ENCODE assay signal across 8 mouse cellular contexts in the genomic region with DNA sequence AAGGTAGTCTGAATTCAATTTTAAA. TPM values are rescaled to one million over a fixed set of nuclear protein-coding genes. Genes with fewer than 3 reads are reported as not detected.
A peak's percentile ranks its signal among the peaks of the same experiment; 100 is the strongest.
DNase-seq lines count a peak whose midpoint lies in the region; ATAC-seq and TF ChIP-seq lines count a peak whose summit lies in the region.

A gene (plus strand): TSS at position 11 of the 25 bp plus-strand sequence.

- 0 out of 2 replicates have a peak, but pooled peaks cover 2% of the 10 kb centered on the region for H3K27me3 ChIP-seq in embryonic facial prominence, embryonic 11.5 days (ENCODE audit: control insufficient read depth, insufficient read depth, low read length)
- H3K27me3 ChIP-seq in midbrain, embryonic 11.5 days (ENCODE audit: control insufficient read depth, insufficient read depth, low read length) = peaks cover 5% of the 10 kb centered on the region

- peak within 1 kb of the TSS; percentile 79 for H3K4me2 ChIP-seq in embryonic facial prominence, embryonic 11.5 days (ENCODE audit: low read depth, low read length)
- H3K4me2 ChIP-seq in midbrain, embryonic 11.5 days = peak within 1 kb of the TSS; percentile 88

- no peaks in the 10 kb centered on the region for H3K36me3 ChIP-seq in embryonic facial prominence, embryonic 11.5 days (replicated peaks; ENCODE audit: control insufficient read depth, insufficient read depth, low read depth, low read length)
- H3K36me3 ChIP-seq in midbrain, embryonic 11.5 days (ENCODE audit: control insufficient read depth, insufficient read depth, low read length) = 0 out of 2 replicates have a peak, but pooled peaks cover 3% of the 10 kb centered on the region

- ATAC-seq in embryonic facial prominence, embryonic 11.5 days (replicated peaks; ENCODE audit: insufficient number of reproducible peaks, low FRiP score, low TSS enrichment, low read depth) = no peak
- ATAC-seq in midbrain, embryonic 11.5 days (ENCODE audit: low FRiP score) = no peak
- ATAC-seq in granulocyte monocyte progenitor cell, adult 5-6 weeks (replicated peaks; ENCODE audit: poor library complexity, severe bottlenecking) = no peak

- no peak within 1 kb of the TSS for H3K27ac ChIP-seq in embryonic facial prominence, embryonic 11.5 days (replicated peaks; ENCODE audit: low read depth, low read length)
- 0 out of 2 replicates have a peak within 1 kb of the TSS, but pooled peaks have one; percentile 17 for H3K27ac ChIP-seq in midbrain, embryonic 11.5 days (ENCODE audit: low read depth, low read length)

- peak within 1 kb of the TSS; percentile 54 for H3K9ac ChIP-seq in embryonic facial prominence, embryonic 11.5 days (replicated peaks; ENCODE audit: low read length)
- peak within 1 kb of the TSS; percentile 74 for H3K9ac ChIP-seq in midbrain, embryonic 11.5 days (ENCODE audit: low read length)

- H3K9me3 ChIP-seq in embryonic facial prominence, embryonic 11.5 days (replicated peaks; ENCODE audit: control insufficient read depth, low read length) = no peaks in the 10 kb centered on the region
- no peaks in the 10 kb centered on the region for H3K9me3 ChIP-seq in midbrain, embryonic 11.5 days (ENCODE audit: control insufficient read depth, low read length)

- peak within 1 kb of the TSS; percentile 86 for H3K4me3 ChIP-seq in lung, adult 2 months (replicated peaks; ENCODE audit: extremely low read depth, low read depth, low read length)
- peak within 1 kb of the TSS; percentile 53 for H3K4me3 ChIP-seq in embryonic facial prominence, embryonic 11.5 days (ENCODE audit: low read depth, low read length)
- peak within 1 kb of the TSS; percentile 55 for H3K4me3 ChIP-seq in midbrain, embryonic 11.5 days (ENCODE audit: low read depth, low read length)

- peaks cover 13% of the 10 kb centered on the region for H3K4me1 ChIP-seq in lung, adult 2 months (ENCODE audit: control insufficient read depth, insufficient read depth, low read length)
- no peaks in the 10 kb centered on the region for H3K4me1 ChIP-seq in embryonic facial prominence, embryonic 11.5 days (ENCODE audit: control insufficient read depth, insufficient read depth, low read length)
- H3K4me1 ChIP-seq in midbrain, embryonic 11.5 days (ENCODE audit: control insufficient read depth, insufficient read depth, low read length) = peaks cover 6% of the 10 kb centered on the region; the same call in 1 of the 2 replicates

- DNase-seq in lung, adult 2 months = no peak
- DNase-seq in lung, postnatal 36 days = no peak
- DNase-seq in embryonic facial prominence, embryonic 11.5 days (ENCODE audit: low spot score) = no peak
- no peak for DNase-seq in heart, postnatal 4 days
- no peak for DNase-seq in midbrain, embryonic 11.5 days (ENCODE audit: low spot score, missing footprints)
- no peak for DNase-seq in spleen, postnatal 4 days (ENCODE audit: low spot score in 2 of 2)
- no peak for DNase-seq in spleen, postnatal 10 days (ENCODE audit: low spot score in 2 of 2)

- no peak for TF ChIP-seq POLR2A in lung, adult 2 months (IDR thresholded peaks at IDR 0.05; ENCODE audit: borderline replicate concordance, extremely low read depth, low read depth, low read length)

- no peak for TF ChIP-seq CTCF in lung, adult 2 months (IDR thresholded peaks at IDR 0.05; ENCODE audit: insufficient read depth, low read length)

RNA-seq across cellular contexts. Expression of the gene that starts here (rescaled TPM):
- polyA plus RNA-seq in lung, adult 2 months (2012; rRNA removed) = 61.1 and 72.2 TPM in 2 replicates
- 3.4 and 3.7 TPM in 2 replicates for polyA plus RNA-seq in embryonic facial prominence, embryonic 11.5 days (2014; fragmentation: Nextera tagmentation; extraction: Ambion mirVana)
- total RNA-seq in heart, postnatal 4 days (2021) = 100 to 1,000 TPM; 146 to 176 TPM
- 4.0 and 4.2 TPM in 2 replicates for polyA plus RNA-seq in midbrain, embryonic 11.5 days (2014; fragmentation: Nextera tagmentation; extraction: Ambion mirVana)
- total RNA-seq in granulocyte monocyte progenitor cell, adult 5-6 weeks (2014; fragmentation: Nextera tagmentation) = 0.24 and 18.2 TPM in 2 replicates
- total RNA-seq in granulocyte monocyte progenitor cell, adult 5-6 weeks (2017) = 0.09 and 0.36 TPM in 2 replicates

Comparison
In these comparisons a context has a peak if more than half of its experiments do, and no peak if none do; other contexts are left out.
1. RNA of the gene that starts here (total RNA-seq): 146 to 176 TPM in heart, postnatal 4 days; 0.09 to 18.2 TPM in granulocyte monocyte progenitor cell, adult 5-6 weeks; every median in the first group is over 4 times any median in the second.
2. RNA of the gene that starts here (polyA plus RNA-seq): 61.1 to 72.2 TPM in lung, adult 2 months; 4.0 to 4.2 TPM in midbrain, embryonic 11.5 days and 3.4 to 3.7 TPM in embryonic facial prominence, embryonic 11.5 days; every median in the first group is over 10 times any median in the second.
3. Peak in every context shown above with its lines, with median percentiles within 50 percentile points of each other: H3K4me3 ChIP-seq.